Mouse (Mus musculus): ENCODE measurements around the gene Col4a3. TPM values are rescaled to one million over a fixed set of nuclear protein-coding genes. Genes with fewer than 3 reads are reported as not detected.

Gene Col4a3
- polyA plus RNA-seq, 1 experiment from 2014 or later = 0.12 TPM

DNA sequence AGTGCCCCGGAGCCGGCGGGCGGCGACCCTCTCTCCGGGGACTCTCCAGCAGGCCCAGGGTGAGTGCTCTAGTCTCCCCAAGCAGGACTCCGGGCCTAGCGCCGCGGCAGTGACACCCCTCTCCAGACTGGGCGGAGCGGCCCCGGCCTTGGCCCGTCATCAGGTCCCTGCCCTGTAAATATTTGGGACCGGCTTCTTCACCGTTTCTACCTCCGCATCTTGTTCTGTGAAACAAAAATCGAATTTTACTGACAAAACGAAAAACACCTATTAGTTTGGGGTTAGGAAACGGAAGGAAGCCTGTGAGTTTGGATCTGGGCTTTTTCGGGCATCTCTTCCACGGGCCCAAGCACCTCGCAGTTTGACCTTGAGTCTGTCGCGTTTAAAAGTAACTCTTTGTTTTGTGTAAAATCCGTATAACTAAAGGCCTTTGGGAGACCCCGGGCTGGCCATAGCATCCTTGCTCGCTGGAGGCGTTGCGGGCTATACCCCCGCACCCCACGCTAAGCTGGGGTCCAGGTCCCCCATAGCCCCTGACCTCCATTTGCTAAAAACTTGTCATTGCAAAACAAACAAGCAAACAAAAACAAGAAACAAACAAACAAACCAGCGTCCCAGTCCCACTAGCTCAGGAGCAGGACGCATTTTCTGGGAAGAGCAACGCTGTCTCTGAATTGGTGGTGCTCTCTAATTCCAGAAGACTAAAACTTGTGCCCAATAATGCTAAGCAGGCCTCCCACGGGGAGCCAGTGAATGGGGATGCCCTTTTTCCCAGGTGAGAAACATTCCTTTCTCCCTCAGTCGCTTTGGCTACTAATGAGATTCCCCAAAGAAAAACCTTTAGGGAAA is 138.5 kb downstream of the Col4a3 start:
- Histone ChIP-seq H3K36me3 (replicated peaks) (peaks cover 25% of the 10 kb centered on the region), H3K27ac (replicated peaks) (peak overlapping the region; percentile 95), H3K4me1 (peaks cover 9% of the 10 kb centered on the region), H3K4me3 (peak overlapping the region; percentile 86), H3K9me3 (no peaks in the 10 kb centered on the region), H3K27me3 (replicated peaks; ENCODE audit: low read depth, poor library complexity, severe bottlenecking) (peaks cover 18% of the 10 kb centered on the region)
- 1% methylated on average over 37 of the region's 37 CpGs for WGBS
- DNase-seq (ENCODE audit: low spot score) = no peak

- DNase-seq (ENCODE audit: low spot score) = no peak
- peaks cover 18% of the 10 kb centered on the region for H3K27me3 ChIP-seq (replicated peaks; ENCODE audit: low read depth, poor library complexity, severe bottlenecking)
- H3K27ac ChIP-seq (replicated peaks) = no peak overlapping the region
- H3K36me3 ChIP-seq (replicated peaks) = peaks cover 30% of the 10 kb centered on the region
- H3K9me3 ChIP-seq = no peaks in the 10 kb centered on the region
- 58% methylated on average over 4 of the region's 4 CpGs for WGBS
- peaks cover 9% of the 10 kb centered on the region for H3K4me1 ChIP-seq
- H3K4me3 ChIP-seq = peak overlapping the region; percentile 86
Measured at GRCm38 (mm10) chr1:82725875-82726185, 139.1 kb downstream of the Col4a3 start.

- Histone ChIP-seq H3K27me3 (replicated peaks; ENCODE audit: low read depth, poor library complexity, severe bottlenecking) (peaks cover 18% of the 10 kb centered on the region), H3K27ac (replicated peaks) (no peak overlapping the region), H3K4me3 (no peak overlapping the region), H3K9me3 (no peaks in the 10 kb centered on the region), H3K4me1 (peaks cover 9% of the 10 kb centered on the region), H3K36me3 (replicated peaks) (peaks cover 37% of the 10 kb centered on the region)
- WGBS = 91% methylated on average over 5 of the region's 5 CpGs
- no peak for DNase-seq (ENCODE audit: low spot score)
Measured at GRCm38 (mm10) chr1:82726482-82726881, 139.8 kb downstream of the Col4a3 start.

DNA sequence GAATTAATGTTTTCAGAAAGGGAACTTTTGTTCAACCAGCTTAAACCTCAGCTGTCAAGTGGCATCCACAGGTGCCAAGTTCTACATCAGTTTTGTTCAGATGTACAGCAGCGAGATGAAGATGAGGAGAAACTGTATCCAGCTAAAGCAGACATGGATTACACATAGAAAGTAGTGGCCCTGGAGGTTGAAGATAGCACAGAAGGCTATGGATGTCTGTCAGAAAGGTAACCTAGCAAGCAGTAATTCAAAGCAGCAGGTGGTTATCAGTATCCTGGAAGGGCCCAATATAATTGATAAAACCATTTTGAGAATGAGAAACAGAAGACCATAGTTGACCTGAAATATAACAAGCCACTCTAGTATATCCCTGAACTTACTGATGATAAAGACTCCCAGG is 146.6 kb downstream of the Col4a3 start:
- WGBS = 91% methylated on average over 1 of the region's 1 CpGs
- Histone ChIP-seq H3K4me3 (no peak overlapping the region), H3K36me3 (replicated peaks) (peaks cover 99% of the 10 kb centered on the region), H3K27ac (replicated peaks) (no peak overlapping the region), H3K9me3 (no peaks in the 10 kb centered on the region), H3K4me1 (no peaks in the 10 kb centered on the region), H3K27me3 (replicated peaks; ENCODE audit: low read depth, poor library complexity, severe bottlenecking) (no peaks in the 10 kb centered on the region)
- no peak for DNase-seq (ENCODE audit: low spot score)

DNA sequence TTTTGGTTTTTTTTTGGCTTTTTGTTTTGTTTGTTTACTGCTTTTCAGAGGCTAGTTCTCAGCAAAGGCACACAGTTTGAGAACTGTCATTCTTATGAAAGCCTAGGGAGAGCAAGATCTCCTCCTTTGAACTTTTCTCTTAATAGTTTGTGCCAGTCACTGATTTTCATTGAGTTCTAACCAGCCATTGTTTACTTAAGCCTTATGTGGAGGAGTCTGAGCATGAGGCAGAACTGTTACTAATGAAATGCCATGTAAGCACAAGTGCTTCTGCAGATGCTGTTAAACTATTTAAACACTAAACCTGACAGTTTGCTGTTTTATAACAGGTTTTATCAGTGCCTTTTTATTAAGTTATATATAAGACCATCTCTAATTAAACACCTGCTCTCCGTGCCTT is 151.3 kb downstream of the Col4a3 start:
- H3K4me1 ChIP-seq = no peaks in the 10 kb centered on the region
- 94% methylated on average over 1 of the region's 1 CpGs for WGBS
- DNase-seq (ENCODE audit: low spot score) = no peak
- peaks cover 82% of the 10 kb centered on the region for H3K36me3 ChIP-seq (replicated peaks)
- H3K4me3 ChIP-seq = no peak overlapping the region
- no peaks in the 10 kb centered on the region for H3K27me3 ChIP-seq (replicated peaks; ENCODE audit: low read depth, poor library complexity, severe bottlenecking)
- no peak overlapping the region for H3K27ac ChIP-seq (replicated peaks)
- H3K9me3 ChIP-seq = no peaks in the 10 kb centered on the region

DNA sequence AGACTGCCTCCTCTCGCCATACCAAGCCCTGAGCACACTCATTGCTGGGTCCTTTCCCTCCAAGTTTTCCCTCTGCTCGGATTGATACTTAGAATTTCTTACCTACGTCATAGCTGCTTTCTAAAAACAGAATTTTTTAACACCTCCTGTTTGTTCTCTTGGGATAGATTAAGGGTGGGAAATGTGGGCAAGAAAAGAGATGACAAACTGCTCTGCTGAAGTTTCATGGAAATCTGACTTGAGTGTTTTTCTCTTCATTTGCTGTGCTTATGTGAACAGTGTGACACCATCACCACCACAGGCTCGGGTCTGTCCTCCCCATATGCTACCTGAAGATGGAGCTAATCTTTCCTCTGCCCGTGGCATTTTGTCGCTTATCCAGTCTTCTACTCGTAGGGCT is 154.8 kb downstream of the Col4a3 start:
- no peak for DNase-seq (ENCODE audit: low spot score)
- no peaks in the 10 kb centered on the region for H3K9me3 ChIP-seq
- H3K4me3 ChIP-seq = no peak overlapping the region
- no peaks in the 10 kb centered on the region for H3K27me3 ChIP-seq (replicated peaks; ENCODE audit: low read depth, poor library complexity, severe bottlenecking)
- H3K36me3 ChIP-seq (replicated peaks) = peaks cover 55% of the 10 kb centered on the region
- H3K4me1 ChIP-seq = no peaks in the 10 kb centered on the region
- H3K27ac ChIP-seq (replicated peaks) = no peak overlapping the region
- 90% methylated on average over 7 of the region's 7 CpGs for WGBS

- no peak for DNase-seq (ENCODE audit: low spot score)
- Histone ChIP-seq H3K27ac (replicated peaks) (no peak overlapping the region), H3K4me1 (no peaks in the 10 kb centered on the region), H3K27me3 (replicated peaks; ENCODE audit: low read depth, poor library complexity, severe bottlenecking) (no peaks in the 10 kb centered on the region), H3K36me3 (replicated peaks) (peaks cover 45% of the 10 kb centered on the region), H3K9me3 (no peaks in the 10 kb centered on the region), H3K4me3 (no peak overlapping the region)
- 95% methylated on average over 3 of the region's 3 CpGs for WGBS
Measured at GRCm38 (mm10) chr1:82743962-82744361, 157.2 kb downstream of the Col4a3 start.

GRCm38 (mm10) chr1:82746408-82746807 is 159.7 kb downstream of the Col4a3 start:
- Histone ChIP-seq H3K4me3 (no peak overlapping the region), H3K36me3 (replicated peaks) (peaks cover 44% of the 10 kb centered on the region), H3K27me3 (replicated peaks; ENCODE audit: low read depth, poor library complexity, severe bottlenecking) (no peaks in the 10 kb centered on the region), H3K4me1 (no peaks in the 10 kb centered on the region), H3K9me3 (no peaks in the 10 kb centered on the region), H3K27ac (replicated peaks) (no peak overlapping the region)
- no peak for DNase-seq (ENCODE audit: low spot score)
- 74% methylated on average over 4 of the region's 4 CpGs for WGBS

- H3K9me3 ChIP-seq = no peaks in the 10 kb centered on the region
- no peak overlapping the region for H3K4me3 ChIP-seq
- WGBS = 92% methylated on average over 2 of the region's 2 CpGs
- H3K36me3 ChIP-seq (replicated peaks) = peaks cover 41% of the 10 kb centered on the region
- H3K27ac ChIP-seq (replicated peaks) = no peak overlapping the region
- DNase-seq (ENCODE audit: low spot score) = no peak
- H3K27me3 ChIP-seq (replicated peaks; ENCODE audit: low read depth, poor library complexity, severe bottlenecking) = no peaks in the 10 kb centered on the region
- H3K4me1 ChIP-seq = no peaks in the 10 kb centered on the region
Measured at GRCm38 (mm10) chr1:82747714-82748452, 161.2 kb downstream of the Col4a3 start.

- no peak for DNase-seq (ENCODE audit: low spot score)
- peaks cover 51% of the 10 kb centered on the region for H3K36me3 ChIP-seq (replicated peaks)
- H3K9me3 ChIP-seq = no peaks in the 10 kb centered on the region
- 91% methylated on average over 1 of the region's 1 CpGs for whole genome bisulfite sequencing
- no peaks in the 10 kb centered on the region for H3K27me3 ChIP-seq (replicated peaks; ENCODE audit: low read depth, poor library complexity, severe bottlenecking)
- no peak overlapping the region for H3K27ac ChIP-seq (replicated peaks)
- no peaks in the 10 kb centered on the region for H3K4me1 ChIP-seq
- H3K4me3 ChIP-seq = no peak overlapping the region
Measured at GRCm38 (mm10) chr1:82759520-82759919, 172.8 kb downstream of the Col4a3 start.

DNA sequence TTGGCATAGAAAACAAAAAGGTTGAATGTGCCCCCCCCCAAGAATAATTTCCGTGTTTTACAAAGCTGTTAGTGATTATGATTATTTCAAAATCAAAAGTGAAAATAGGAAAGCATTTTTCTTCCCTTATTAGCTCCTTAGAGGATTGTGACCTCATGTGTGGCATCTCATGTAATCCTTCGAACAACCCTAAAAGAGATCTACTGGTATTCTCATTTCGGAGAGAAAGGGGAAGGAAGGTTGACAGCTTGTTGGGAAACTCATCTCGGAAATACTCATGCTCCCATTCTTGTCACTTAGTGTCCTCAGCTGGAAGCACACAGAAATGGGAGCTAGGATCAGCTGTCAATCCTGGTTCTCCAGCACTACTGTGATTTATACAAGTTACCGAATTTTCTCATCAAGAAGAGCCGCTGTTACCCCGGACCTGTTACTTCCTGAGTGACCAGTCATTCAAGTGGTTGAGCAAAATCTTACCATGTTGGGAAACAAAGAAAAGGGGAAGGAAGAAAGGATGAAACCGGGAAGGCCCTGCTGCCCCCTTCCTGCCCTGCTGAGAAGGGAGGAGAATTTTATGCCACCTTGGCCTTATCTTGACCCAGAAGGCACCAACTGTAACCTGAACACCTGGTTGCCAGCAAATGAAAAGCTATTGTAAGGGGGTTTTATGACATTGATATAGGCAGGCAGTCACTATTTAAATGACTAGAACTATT is 174.9 kb downstream of the Col4a3 start:
- WGBS = 92% methylated on average over 8 of the region's 8 CpGs
- no peak overlapping the region for H3K27ac ChIP-seq (replicated peaks)
- no peak for DNase-seq (ENCODE audit: low spot score)
- no peaks in the 10 kb centered on the region for H3K4me1 ChIP-seq
- H3K9me3 ChIP-seq = no peaks in the 10 kb centered on the region
- H3K36me3 ChIP-seq (replicated peaks) = peaks cover 32% of the 10 kb centered on the region
- H3K4me3 ChIP-seq = no peak overlapping the region
- no peaks in the 10 kb centered on the region for H3K27me3 ChIP-seq (replicated peaks; ENCODE audit: low read depth, poor library complexity, severe bottlenecking)

GRCm38 (mm10) chr1:82762274-82762673 is 175.6 kb downstream of the Col4a3 start:
- peaks cover 28% of the 10 kb centered on the region for H3K36me3 ChIP-seq (replicated peaks)
- DNase-seq (ENCODE audit: low spot score) = no peak
- no peaks in the 10 kb centered on the region for H3K4me1 ChIP-seq
- 81% methylated on average over 1 of the region's 1 CpGs for WGBS
- H3K27ac ChIP-seq (replicated peaks) = no peak overlapping the region
- no peaks in the 10 kb centered on the region for H3K9me3 ChIP-seq
- no peaks in the 10 kb centered on the region for H3K27me3 ChIP-seq (replicated peaks; ENCODE audit: low read depth, poor library complexity, severe bottlenecking)
- H3K4me3 ChIP-seq = no peak overlapping the region
